Mouse (Mus musculus) megakaryocyte, embryonic 14.5 days (primary cell): ENCODE measurements around the gene Ilk.

ENCODE experiments used
- FLI1 ChIP-seq: IDR thresholded peaks from 2 replicates; pipeline ENCODE4 v1.6.1; 2012; ENCODE audit warnings: low read length, inconsistent platforms, mixed read lengths
- GATA1 ChIP-seq: IDR thresholded peaks from 3 replicates; pipeline ENCODE4 v1.6.1; 2012; ENCODE audit warnings: mixed read lengths, low read length, inconsistent platforms, borderline replicate concordance

GRCm38 (mm10) chr7:105751491-105752433, 15.4 kb downstream of the Ilk start, which contains the start of gene Tpp1:
- no peak for TF ChIP-seq GATA1
- no peak for TF ChIP-seq FLI1
